Mouse (Mus musculus) myocyte (in vitro differentiated cells): ENCODE data around the gene Ier3.

ENCODE experiments used
- CEBPB ChIP-seq: IDR thresholded peaks from 2 replicates; pipeline ENCODE4 v1.6.1; 2011; ENCODE audit warnings: mild to moderate bottlenecking, moderate library complexity; ENCODE audit not compliant: poor library complexity, insufficient read depth, severe bottlenecking
- E2F4 ChIP-seq: IDR thresholded peaks from one replicate; pipeline ENCODE4 v1.6.1; 2011; ENCODE audit warnings: mild to moderate bottlenecking, control low read depth, moderate library complexity; ENCODE audit not compliant: insufficient read depth
- MAX ChIP-seq: IDR thresholded peaks from one replicate; pipeline ENCODE4 v1.6.1; 2011; ENCODE audit warnings: low read depth, mild to moderate bottlenecking, control low read depth
- MYOD1 ChIP-seq, 3 experiments: IDR thresholded peaks; one replicate each; pipeline ENCODE4 v1.6.1; 2011; ENCODE audit warnings: control low read depth in 2 of 3, low read depth in 2 of 3, mild to moderate bottlenecking in 2 of 3, moderate library complexity in 1 of 3; ENCODE audit not compliant: insufficient read length in 2 of 3, control insufficient read depth in 1 of 3
- MYOG ChIP-seq, 3 experiments: IDR thresholded peaks; one replicate each; pipeline ENCODE4 v1.6.1; 2011; ENCODE audit warnings: control low read depth in 2 of 3, low read depth in 2 of 3, mild to moderate bottlenecking in 2 of 3; ENCODE audit not compliant: insufficient read length in 2 of 3, control insufficient read depth in 1 of 3, insufficient read depth in 1 of 3
- POLR2A ChIP-seq: IDR thresholded peaks from one replicate; pipeline ENCODE4 v1.6.1; 2011; ENCODE audit warnings: low read depth, mild to moderate bottlenecking, control low read depth, moderate library complexity; ENCODE audit not compliant: insufficient read length
- POLR2AphosphoS2 ChIP-seq: IDR thresholded peaks from one replicate; pipeline ENCODE4 v1.6.1; 2011; ENCODE audit warnings: low read depth, control low read depth; ENCODE audit not compliant: insufficient read length
- REST ChIP-seq: IDR thresholded peaks from one replicate; pipeline ENCODE4 v1.6.1; 2011; ENCODE audit warnings: mild to moderate bottlenecking, control low read depth, moderate library complexity; ENCODE audit not compliant: insufficient read depth, insufficient read length
- SRF ChIP-seq: IDR thresholded peaks from one replicate; pipeline ENCODE4 v1.6.1; 2011; ENCODE audit warnings: low read depth; ENCODE audit not compliant: control insufficient read depth, insufficient read length
- TCF12 ChIP-seq: IDR thresholded peaks from one replicate; pipeline ENCODE4 v1.6.1; 2011; ENCODE audit warnings: mild to moderate bottlenecking, control low read depth; ENCODE audit not compliant: poor library complexity, insufficient read depth, severe bottlenecking
- USF1 ChIP-seq: IDR thresholded peaks from one replicate; pipeline ENCODE4 v1.6.1; 2011; ENCODE audit warnings: low read depth, mild to moderate bottlenecking, control low read depth, moderate library complexity

DNA sequence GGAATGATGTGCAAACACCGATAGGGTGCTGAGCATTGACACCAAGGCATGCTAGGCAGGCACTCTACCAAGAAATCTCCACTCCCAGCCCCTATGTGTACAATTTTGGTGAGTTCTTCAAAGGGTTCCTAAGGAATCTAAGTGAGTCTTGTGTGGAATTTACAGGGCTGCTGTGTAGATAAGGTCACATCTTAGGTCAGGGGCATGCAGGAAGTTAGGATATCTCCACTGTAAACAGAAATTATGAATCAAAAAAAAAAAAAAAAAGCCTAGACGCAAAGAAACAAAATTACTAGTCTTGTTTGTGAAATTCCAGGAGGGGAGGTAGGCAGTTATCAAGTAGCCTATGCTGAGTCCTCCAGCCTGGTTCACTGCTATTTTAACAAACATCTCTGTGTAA is 28.6 kb upstream of the Ier3 start:
- TF ChIP-seq E2F4 (no peak), TCF12 (no peak), CEBPB (no peak), MYOG (IDR thresholded peaks at IDR 0.05; ENCODE audit: control insufficient read depth in 1 of 3, insufficient read depth in 1 of 3, insufficient read length in 2 of 3, low read depth in 2 of 3) (no peak), POLR2A (no peak), MAX (no peak), MYOD1 (IDR thresholded peaks at IDR 0.05; ENCODE audit: control insufficient read depth in 1 of 3, insufficient read length in 2 of 3, low read depth in 2 of 3) (no peak), USF1 (no peak), POLR2AphosphoS2 (no peak), REST (no peak), SRF (no peak)
